Mouse (Mus musculus): ENCODE measurements around the gene Gm21454.
"Not testable (repeated sequence)": the region's sequence is repeated elsewhere in the genome, so short reads cannot be mapped to it uniquely, and the experiment has no call there.

Gm21454 gene

GRCm38 (mm10) chrY:13252091-13252490, at the start of gene Gm21454, which contains the start of gene Gm21440:
Gm21454 (plus strand) TSS chrY:13252442.
Gm21440 (plus strand) TSS chrY:13252391.
- not testable (repeated sequence) for DNase-seq (ENCODE audit: low spot score)

- not testable (repeated sequence) for DNase-seq (ENCODE audit: low spot score)
Observed at GRCm38 (mm10) chrY:13223828-13224227, 28.4 kb upstream of the Gm21454 start, which contains the start of gene Gm21828. Gm21828 (minus strand) TSS chrY:13223928.

- DNase-seq (ENCODE audit: low spot score): not testable (repeated sequence)
Observed at GRCm38 (mm10) chrY:13348963-13349362, 96.7 kb downstream of the Gm21454 start, which contains the start of gene Gm21725. Gm21725 (minus strand) TSS chrY:13349063.

All from layer of hippocampus, adult 9-10 months (tissue).